Mouse (Mus musculus) heart, embryonic 12.5 days (tissue): ENCODE measurements around the gene Fam43a. TPM values are rescaled to one million over a fixed set of nuclear protein-coding genes. Genes with fewer than 3 reads are reported as not detected.

Source experiments
- ATAC-seq: fragments of 200-750 bp; cut with Nextera tagmentation; 2 replicates; pipeline ENCODE4 v1.8.0; 2017; ENCODE audit warnings: moderate TSS enrichment, moderate library complexity; ENCODE audit not compliant: insufficient number of reproducible peaks, low FRiP score
- H3K27ac ChIP-seq: fragments of 300-500 bp; sonication (generic); 2 replicates; pipeline ENCODE4 v1.5.1; 2016; ENCODE audit warnings: mild to moderate bottlenecking, moderate library complexity; ENCODE audit not compliant: poor library complexity, severe bottlenecking
- H3K27me3 ChIP-seq: fragments of 300-500 bp; sonication (generic); replicated peaks from 2 replicates; pipeline ENCODE4 v1.6.1; 2016; ENCODE audit warnings: mild to moderate bottlenecking, moderate library complexity
- H3K36me3 ChIP-seq: fragments of 300-500 bp; sonication (generic); 2 replicates; pipeline ENCODE4 v1.6.1; 2016; ENCODE audit warnings: mild to moderate bottlenecking, moderate library complexity
- H3K4me1 ChIP-seq: fragments of 300-500 bp; sonication (generic); replicated peaks from 2 replicates; pipeline ENCODE4 v1.6.1; 2016; ENCODE audit warnings: mild to moderate bottlenecking
- H3K4me2 ChIP-seq: fragments of 300-500 bp; sonication (generic); 2 replicates; pipeline ENCODE4 v1.6.1; 2016; ENCODE audit warnings: mild to moderate bottlenecking, moderate library complexity
- H3K4me3 ChIP-seq: fragments of 300-500 bp; sonication (generic); 2 replicates; pipeline ENCODE4 v1.5.1; 2016; ENCODE audit warnings: mild to moderate bottlenecking
- H3K9ac ChIP-seq: fragments of 300-500 bp; sonication (generic); 2 replicates; pipeline ENCODE4 v1.6.1; 2016; ENCODE audit warnings: mild to moderate bottlenecking, moderate library complexity
- H3K9me3 ChIP-seq: fragments of 300-500 bp; sonication (generic); replicated peaks from 2 replicates; pipeline ENCODE4 v1.6.1; 2016; ENCODE audit warnings: mild to moderate bottlenecking, moderate library complexity
- WGBS: fragments of 180-500 bp; shearing (Covaris S2); methylation state at CpG from one replicate; pipeline ENCODE4 v1.1.7; 2016; 5-methylcytosine and 5-hydroxymethylcytosine counted together
- polyA plus RNA-seq: library from polyadenylated mRNA; unstranded; fragments of >200 nt; fragmentation: Nextera tagmentation; extraction: Ambion mirVana; gene quantifications from 2 replicates; pipeline ENCODE4 v1.2.1, GENCODE M21; 2016

The Fam43a gene
- polyA plus RNA-seq, 1 experiment from 2014 or later: 14.5 TPM

DNA sequence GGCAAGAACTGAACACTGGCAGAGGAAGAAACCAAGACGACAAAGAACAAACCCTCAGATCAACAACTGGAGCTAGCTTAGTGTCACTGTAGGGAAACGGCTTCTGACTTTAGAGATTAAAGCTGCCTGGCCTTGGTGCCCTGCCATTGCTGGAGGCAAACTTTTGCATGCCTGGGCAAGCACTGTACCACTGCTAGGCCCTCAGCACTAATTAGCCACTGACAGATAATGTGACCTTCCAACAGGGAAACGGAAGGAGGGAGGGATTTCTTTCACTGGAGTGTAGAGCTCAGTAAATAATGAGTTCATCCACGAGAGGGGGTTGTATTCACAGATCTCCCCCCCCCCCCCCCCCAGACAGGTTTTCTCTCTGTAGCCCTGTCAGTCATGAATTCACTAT is 27.3 kb upstream of the Fam43a start:
- H3K9ac ChIP-seq: no peak overlapping the region
- no peaks in the 10 kb centered on the region for H3K27me3 ChIP-seq
- H3K9me3 ChIP-seq: no peaks in the 10 kb centered on the region
- peaks cover 95% of the 10 kb centered on the region for H3K36me3 ChIP-seq
- H3K4me2 ChIP-seq: no peak overlapping the region
- 0 out of 2 replicates have a peak, but pooled peaks cover 3% of the 10 kb centered on the region for H3K4me1 ChIP-seq
- 63% methylated on average over 4 of the region's 4 CpGs for WGBS
- no peak overlapping the region for H3K4me3 ChIP-seq
- no peak for ATAC-seq
- H3K27ac ChIP-seq: no peak overlapping the region

DNA sequence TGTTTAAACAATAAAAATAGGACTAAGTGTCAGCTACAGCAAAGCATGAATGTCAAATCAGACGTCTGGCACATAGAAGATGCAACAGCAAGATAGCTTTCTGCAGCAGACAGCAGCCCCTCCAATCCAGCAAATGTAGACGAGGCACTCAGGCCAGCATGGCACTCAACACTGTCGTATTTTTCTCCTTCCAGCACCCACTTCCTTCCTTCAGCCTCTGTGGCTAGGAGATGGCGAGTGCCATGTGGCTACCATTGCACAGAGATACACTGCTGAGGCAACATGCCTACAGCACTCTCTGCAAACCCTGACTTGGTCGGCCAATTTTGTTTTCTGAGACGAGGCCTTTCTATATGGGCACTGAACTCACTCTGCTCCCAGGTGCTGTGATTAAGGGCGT is 23.7 kb upstream of the Fam43a start:
- no peak overlapping the region for H3K9ac ChIP-seq
- no peaks in the 10 kb centered on the region for H3K4me1 ChIP-seq
- H3K4me3 ChIP-seq: no peak overlapping the region
- H3K9me3 ChIP-seq: no peaks in the 10 kb centered on the region
- 78% methylated on average over 7 of the region's 7 CpGs for WGBS
- no peak overlapping the region for H3K27ac ChIP-seq
- ATAC-seq: no peak
- no peaks in the 10 kb centered on the region for H3K27me3 ChIP-seq
- no peak overlapping the region for H3K4me2 ChIP-seq
- H3K36me3 ChIP-seq: peaks cover 94% of the 10 kb centered on the region

DNA sequence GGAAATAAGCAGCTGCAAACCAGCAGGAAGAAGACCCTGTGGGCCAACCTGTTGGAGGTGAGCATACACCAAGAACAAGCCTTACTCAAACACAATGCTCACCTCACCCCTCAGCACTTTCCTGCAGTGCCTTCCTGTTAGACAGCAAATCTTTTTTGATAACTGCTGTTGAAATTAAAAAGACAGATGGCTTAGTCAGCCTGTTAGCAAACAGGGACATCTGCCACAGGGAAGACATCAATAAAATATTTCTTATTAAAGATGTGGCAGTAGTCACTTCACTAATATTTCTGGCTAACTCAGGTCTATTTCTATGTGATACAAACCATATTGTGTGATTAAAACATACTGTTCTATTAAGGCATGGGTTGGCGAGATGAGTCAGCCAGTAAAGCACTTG is 23.1 kb upstream of the Fam43a start:
- no peak overlapping the region for H3K4me3 ChIP-seq
- 73% methylated on average over 1 of the region's 1 CpGs for WGBS

DNA sequence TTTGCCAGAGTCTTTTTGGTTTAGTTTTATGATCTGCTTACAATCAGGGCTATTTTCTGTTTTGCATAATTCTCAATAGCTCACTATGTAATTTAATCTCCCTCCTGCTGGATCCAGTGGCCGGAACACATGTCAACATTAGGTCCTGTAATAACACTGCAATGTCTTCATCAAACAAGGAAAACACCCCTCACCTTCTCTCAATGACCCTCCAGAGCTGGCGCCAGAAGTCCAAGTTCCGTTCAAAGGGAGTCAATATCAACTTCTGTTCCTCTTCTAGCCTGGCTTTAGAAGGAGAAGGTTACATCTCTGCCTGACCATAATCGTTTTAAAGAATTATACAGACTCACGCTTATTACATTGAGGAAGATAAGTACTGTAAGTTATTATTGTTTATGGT is 18.8 kb upstream of the Fam43a start:
- H3K27me3 ChIP-seq: no peaks in the 10 kb centered on the region
- peaks cover 94% of the 10 kb centered on the region for H3K36me3 ChIP-seq
- H3K4me2 ChIP-seq: no peak overlapping the region
- H3K9ac ChIP-seq: no peak overlapping the region
- no peak overlapping the region for H3K27ac ChIP-seq
- no peaks in the 10 kb centered on the region for H3K9me3 ChIP-seq
- H3K4me3 ChIP-seq: no peak overlapping the region
- WGBS: 92% methylated on average over 5 of the region's 5 CpGs
- no peak for ATAC-seq
- no peaks in the 10 kb centered on the region for H3K4me1 ChIP-seq

More for the DNA sequence above, 23.1 kb upstream of the Fam43a start:
- Histone ChIP-seq H3K4me2 (no peak overlapping the region), H3K9me3 (no peaks in the 10 kb centered on the region), H3K36me3 (peaks cover 92% of the 10 kb centered on the region), H3K27me3 (no peaks in the 10 kb centered on the region), H3K4me1 (no peaks in the 10 kb centered on the region), H3K9ac (no peak overlapping the region), H3K27ac (no peak overlapping the region)
- no peak for ATAC-seq

DNA sequence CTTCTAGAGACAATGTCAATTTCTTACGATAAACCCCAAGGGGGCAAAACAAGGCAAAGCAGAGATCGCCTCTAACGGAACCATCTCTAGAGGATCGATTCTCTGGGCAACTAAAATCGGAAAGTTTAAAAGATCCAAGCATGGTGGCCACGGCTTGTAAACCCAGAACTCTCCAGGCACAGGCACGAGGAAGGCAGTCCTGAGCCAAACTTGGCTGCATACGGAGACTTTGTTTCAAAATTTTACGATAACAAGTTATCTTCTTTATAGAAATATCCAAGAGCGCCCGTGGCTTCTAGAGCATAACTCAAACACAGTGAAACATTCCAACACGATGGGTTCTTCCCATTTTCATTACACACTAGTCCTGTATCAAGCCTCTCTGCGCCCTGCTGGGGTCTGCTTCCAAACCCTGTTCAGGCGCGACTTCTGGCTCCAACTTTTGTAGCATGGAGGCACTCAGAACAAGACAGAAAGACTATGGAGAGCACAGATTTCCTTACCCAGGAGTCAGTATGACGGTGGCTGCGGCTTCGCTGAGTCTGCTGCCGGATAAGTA is 12.5 kb upstream of the Fam43a start:
- Histone ChIP-seq H3K4me3 (peak overlapping the region; percentile 91), H3K27me3 (no peaks in the 10 kb centered on the region), H3K4me2 (peak overlapping the region; percentile 85), H3K4me1 (peaks cover 7% of the 10 kb centered on the region), H3K9me3 (no peaks in the 10 kb centered on the region), H3K9ac (peak overlapping the region; percentile 80), H3K27ac (peak overlapping the region; percentile 29; the same call in 1 of the 2 replicates), H3K36me3 (peaks cover 34% of the 10 kb centered on the region)
- 2% methylated on average over 19 of the region's 19 CpGs for WGBS
- ATAC-seq: peak; percentile 12; the same call in 1 of the 2 replicates

DNA sequence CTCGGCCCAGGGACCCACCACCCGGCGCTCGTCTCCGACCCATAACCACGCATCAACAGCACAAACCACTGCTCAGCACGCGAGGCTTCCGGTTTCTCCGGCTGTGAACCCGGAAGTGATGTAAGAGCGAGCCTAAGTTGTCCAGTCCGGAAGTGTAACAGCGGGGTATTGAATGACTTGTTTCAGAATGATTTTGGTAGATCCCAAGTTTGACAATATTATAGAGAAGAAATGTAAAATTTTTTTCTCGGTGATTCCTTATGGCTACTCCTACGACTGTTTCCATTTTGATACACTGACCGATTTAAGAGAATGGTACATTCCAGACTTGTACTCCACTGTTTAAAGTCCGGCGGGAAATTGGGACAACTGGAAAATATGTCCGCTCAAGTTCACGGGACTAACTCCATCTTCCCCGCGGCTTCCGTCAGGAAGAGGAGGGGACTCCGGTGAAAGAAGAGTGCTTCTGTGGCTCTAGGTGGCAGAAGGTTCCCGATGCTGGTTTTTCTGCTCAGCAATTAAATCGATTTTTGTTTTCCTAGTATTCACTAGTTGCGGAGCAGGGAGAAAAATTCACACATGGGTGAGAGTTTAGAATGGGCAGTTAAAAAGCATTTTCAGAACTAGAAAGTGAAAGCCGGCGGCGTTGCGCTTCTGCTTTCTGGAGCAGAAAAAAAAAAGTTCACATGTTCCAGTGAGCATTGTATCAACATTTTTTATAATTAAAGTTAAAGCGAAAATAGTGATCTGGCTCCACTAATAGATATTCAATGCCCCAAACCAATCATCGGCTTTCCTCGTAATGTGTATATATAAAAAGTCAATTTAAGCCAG is 11.8 kb upstream of the Fam43a start, which contains the start of gene Lsg1:
Gene Lsg1, minus strand, starts transcription at position 99 of the 834 bp plus-strand sequence.
- H3K4me2 ChIP-seq: peak within 1 kb of the TSS; percentile 85
- peak; percentile 92 for ATAC-seq
- H3K9ac ChIP-seq: peak within 1 kb of the TSS; percentile 80
- WGBS: 4% methylated on average over 35 of the region's 35 CpGs
- peaks cover 7% of the 10 kb centered on the region for H3K4me1 ChIP-seq
- H3K36me3 ChIP-seq: peaks cover 27% of the 10 kb centered on the region
- peak within 1 kb of the TSS; percentile 91 for H3K4me3 ChIP-seq
- H3K27me3 ChIP-seq: no peaks in the 10 kb centered on the region
- no peaks in the 10 kb centered on the region for H3K9me3 ChIP-seq
- H3K27ac ChIP-seq: peak within 1 kb of the TSS; percentile 29; the same call in 1 of the 2 replicates

DNA sequence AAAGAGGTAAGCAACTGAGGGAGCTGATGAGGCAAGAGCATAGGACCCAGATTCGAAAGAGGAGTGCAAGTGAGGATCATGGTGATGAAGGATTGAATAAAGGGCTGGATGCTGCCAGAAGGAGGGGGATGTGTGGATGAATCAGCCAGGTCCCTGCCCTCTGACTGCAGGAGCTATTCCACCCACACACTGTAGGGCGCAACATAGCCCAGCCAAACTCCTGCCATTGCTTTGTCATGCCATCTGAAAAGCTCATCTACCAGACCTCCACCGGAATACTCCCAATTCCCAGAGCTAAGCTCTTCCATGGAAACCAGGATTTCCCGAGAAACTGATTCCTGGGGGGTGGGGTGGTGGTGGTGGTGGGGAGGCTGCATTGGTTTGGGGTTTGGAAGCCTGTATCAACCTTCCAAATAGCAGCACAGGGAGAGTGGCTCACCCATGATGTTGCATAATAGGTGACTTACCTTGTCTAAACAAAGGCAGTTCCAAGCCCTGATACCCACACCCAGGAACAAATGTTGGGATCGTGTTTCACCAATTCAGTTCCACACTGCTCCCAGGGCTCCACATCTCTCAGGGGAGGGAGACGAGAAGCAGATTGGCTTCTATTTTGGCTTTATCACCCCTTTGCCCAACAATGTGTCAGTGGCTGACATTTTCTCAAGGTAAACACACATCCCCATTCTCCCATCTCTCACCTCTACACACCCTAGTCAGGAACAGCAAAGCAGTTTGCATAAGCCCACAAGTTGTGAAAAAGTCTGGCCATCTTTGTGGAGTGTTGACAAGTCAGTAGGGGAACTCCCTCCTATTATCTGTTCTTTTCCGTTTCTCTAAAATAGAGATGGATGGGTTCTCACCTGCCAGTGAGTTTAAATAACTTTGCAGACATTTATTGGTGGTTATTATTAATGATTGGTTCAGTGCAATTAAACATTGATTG is 9.0 kb upstream of the Fam43a start:
- Histone ChIP-seq H3K27ac (no peak overlapping the region), H3K36me3 (peaks cover 1% of the 10 kb centered on the region; the same call in 1 of the 2 replicates), H3K4me1 (peaks cover 7% of the 10 kb centered on the region), H3K9me3 (no peaks in the 10 kb centered on the region), H3K27me3 (peaks cover 4% of the 10 kb centered on the region; the same call in 1 of the 2 replicates), H3K9ac (no peak overlapping the region), H3K4me3 (no peak overlapping the region), H3K4me2 (no peak overlapping the region)
- 28% methylated on average over 7 of the region's 7 CpGs for WGBS
- no peak for ATAC-seq

DNA sequence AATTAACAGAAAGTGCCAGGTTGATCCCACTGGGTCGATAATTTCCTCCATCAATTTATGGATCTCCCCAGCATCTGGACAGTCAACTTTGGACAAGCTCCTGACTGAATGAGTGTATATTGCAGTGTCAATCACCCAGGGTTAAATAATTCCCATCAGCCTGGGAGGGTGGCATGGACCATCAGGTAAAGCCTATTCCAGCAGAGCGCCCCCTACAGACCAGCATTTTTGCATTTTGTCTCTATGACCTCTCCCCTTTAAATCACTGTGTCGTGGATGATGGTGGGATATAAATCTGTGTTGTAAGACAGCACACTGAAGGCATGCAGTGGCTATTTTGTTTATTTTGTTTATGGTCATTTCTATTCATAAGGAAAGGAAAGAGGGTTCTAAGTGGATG is 7.5 kb upstream of the Fam43a start:
- Histone ChIP-seq H3K36me3 (no peaks in the 10 kb centered on the region), H3K4me1 (no peaks in the 10 kb centered on the region; the same call in 1 of the 2 replicates), H3K27me3 (peaks cover 11% of the 10 kb centered on the region; the same call in 1 of the 2 replicates), H3K9ac (no peak overlapping the region), H3K4me3 (no peak overlapping the region), H3K27ac (no peak overlapping the region), H3K4me2 (no peak overlapping the region), H3K9me3 (no peaks in the 10 kb centered on the region)
- no peak for ATAC-seq
- 44% methylated on average over 3 of the region's 3 CpGs for WGBS

DNA sequence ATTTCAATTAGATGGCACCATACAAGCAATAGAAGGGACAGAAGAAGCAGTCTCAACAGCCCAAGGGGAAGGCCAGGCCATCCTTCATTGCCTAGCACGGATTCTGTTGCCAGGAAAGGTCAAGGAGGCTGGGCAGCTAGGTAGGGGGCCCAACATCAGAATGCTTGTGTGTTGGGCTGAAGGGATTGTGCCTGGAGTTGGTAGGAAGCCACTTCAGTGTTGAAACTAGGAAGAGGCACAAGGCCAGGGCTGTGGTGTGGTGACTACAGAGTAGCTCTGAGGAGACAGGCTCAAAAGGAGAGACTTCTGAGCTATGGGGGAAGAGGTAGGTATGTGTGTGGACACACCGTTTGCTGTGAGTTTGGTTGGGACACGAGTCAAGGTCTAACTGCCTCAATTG is 4.2 kb upstream of the Fam43a start:
- Histone ChIP-seq H3K9me3 (no peaks in the 10 kb centered on the region), H3K36me3 (no peaks in the 10 kb centered on the region), H3K4me3 (no peak overlapping the region), H3K27me3 (peaks cover 11% of the 10 kb centered on the region; the same call in 1 of the 2 replicates), H3K4me2 (no peak overlapping the region), H3K9ac (no peak overlapping the region), H3K4me1 (peaks cover 4% of the 10 kb centered on the region), H3K27ac (no peak overlapping the region)
- WGBS: 49% methylated on average over 3 of the region's 3 CpGs
- ATAC-seq: no peak

DNA sequence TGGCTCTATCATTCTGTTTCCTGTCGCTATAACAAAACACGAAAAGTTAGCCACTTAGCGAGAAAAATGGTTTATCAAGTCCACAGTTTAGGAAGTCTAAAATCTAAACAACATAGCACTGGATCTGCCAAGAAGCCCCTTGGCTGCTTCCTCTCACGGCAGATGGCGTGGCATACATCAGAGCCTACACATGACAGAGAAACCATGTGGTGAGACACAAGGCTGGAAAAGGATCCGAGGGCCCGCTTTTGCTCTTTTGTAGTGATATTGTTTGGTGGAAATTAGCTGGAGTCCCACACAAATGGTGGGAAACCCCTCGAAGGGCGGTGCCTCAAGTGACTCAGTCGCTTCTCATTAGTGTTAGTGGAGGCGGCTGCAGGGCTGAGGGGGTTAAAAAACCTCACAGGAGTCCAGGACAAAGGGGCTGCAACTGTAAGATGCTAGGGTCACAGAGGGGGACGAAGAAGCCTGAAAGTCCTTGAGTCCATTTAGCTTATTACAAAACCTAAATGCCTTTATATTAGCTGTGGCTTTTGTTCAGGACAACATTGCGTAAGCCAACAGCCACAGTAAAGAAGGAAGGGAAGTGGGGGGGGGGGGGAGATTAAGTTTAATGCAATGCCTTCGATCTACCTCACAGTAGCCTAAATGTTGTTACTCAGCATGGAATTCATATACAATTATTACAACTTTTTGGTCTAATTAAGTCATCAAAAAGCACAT is 3.5 kb upstream of the Fam43a start:
- Histone ChIP-seq H3K27me3 (peaks cover 11% of the 10 kb centered on the region; the same call in 1 of the 2 replicates), H3K27ac (no peak overlapping the region), H3K9ac (no peak overlapping the region), H3K4me1 (peaks cover 7% of the 10 kb centered on the region), H3K36me3 (no peaks in the 10 kb centered on the region), H3K9me3 (no peaks in the 10 kb centered on the region), H3K4me3 (no peak overlapping the region), H3K4me2 (no peak overlapping the region)
- ATAC-seq: no peak
- WGBS: 64% methylated on average over 14 of the region's 14 CpGs
